Mouse (Mus musculus): ENCODE results near the gene Rsf1. TPM values are rescaled to one million over a fixed set of nuclear protein-coding genes. Genes with fewer than 3 reads are reported as not detected.

Rsf1 gene
- polyA plus RNA-seq, 1 experiment from 2014 or later = 19.4 TPM

DNA sequence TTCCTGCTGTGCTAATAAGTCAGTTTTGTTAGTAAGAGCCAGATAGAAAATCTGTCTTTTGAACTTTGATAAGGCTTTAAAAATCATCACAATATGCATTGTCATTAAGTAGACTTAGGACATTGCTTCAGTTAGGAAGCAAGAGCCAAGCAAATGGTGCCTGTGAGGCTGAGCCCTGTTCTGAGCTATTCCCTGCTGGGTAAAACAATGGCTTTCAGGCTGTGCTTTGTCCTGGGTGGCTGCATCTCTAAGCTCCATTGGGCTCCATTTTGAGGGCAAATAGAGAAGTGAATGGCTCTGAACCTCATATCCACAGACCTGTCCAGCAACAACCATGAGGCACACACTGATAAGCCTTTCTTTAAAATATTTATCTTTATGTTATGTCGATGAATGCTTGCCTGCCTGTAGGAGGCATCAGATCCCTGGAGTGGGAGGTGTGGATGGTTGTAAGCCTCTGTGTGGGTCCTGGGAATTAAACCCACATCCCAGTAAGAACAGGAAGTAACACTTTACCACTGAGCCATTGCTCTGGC is 162.1 kb downstream of the Rsf1 start:
- Histone ChIP-seq H3K9me3 (ENCODE audit: low read depth, low read length) (no peaks in the 10 kb centered on the region), H3K27ac (ENCODE audit: low read depth) (no peak overlapping the region), H3K36me3 (ENCODE audit: insufficient read depth) (no peaks in the 10 kb centered on the region), H3K27me3 (ENCODE audit: insufficient read depth, low read length) (peaks cover 8% of the 10 kb centered on the region; the same call in 1 of the 2 replicates), H3K4me1 (ENCODE audit: insufficient read depth) (no peaks in the 10 kb centered on the region), H3K4me3 (ENCODE audit: low read depth, low read length) (no peak overlapping the region), H3K9ac (no peak overlapping the region), H3K4me2 (no peak overlapping the region)
- 18% methylated on average over 1 of the region's 1 CpGs for WGBS
- TF ChIP-seq CTCF (IDR thresholded peaks at IDR 0.05; ENCODE audit: low read depth) = no peak
- DNase-seq (no peak), ATAC-seq (ENCODE audit: insufficient read depth) (no peak)

Other genes with a start within 250 kb of the Rsf1 start
- 2.1 TPM in 2 replicates for gene Usp35, start 247.9 kb upstream of the Rsf1 start, polyA plus RNA-seq (2014; fragmentation: Nextera tagmentation; extraction: Ambion mirVana)
- 4.7 and 5.7 TPM in 2 replicates for gene Kctd21, start 247.6 kb upstream of the Rsf1 start, polyA plus RNA-seq (2014; fragmentation: Nextera tagmentation; extraction: Ambion mirVana)
- gene Alg8, start 208.3 kb upstream of the Rsf1 start, polyA plus RNA-seq (2014; fragmentation: Nextera tagmentation; extraction: Ambion mirVana) = 42.4 and 45.1 TPM in 2 replicates
- 345 and 369 TPM in 2 replicates for gene Ndufc2, start 179.9 kb upstream of the Rsf1 start, polyA plus RNA-seq (2014; fragmentation: Nextera tagmentation; extraction: Ambion mirVana)
- 0.58 and 0.61 TPM in 2 replicates for gene Thrsp, start 162.2 kb upstream of the Rsf1 start, polyA plus RNA-seq (2014; fragmentation: Nextera tagmentation; extraction: Ambion mirVana)
- 3.1 and 4.2 TPM in 2 replicates for gene Kctd14, start 128.6 kb upstream of the Rsf1 start, polyA plus RNA-seq (2014; fragmentation: Nextera tagmentation; extraction: Ambion mirVana)
- gene Ints4, start 98.9 kb upstream of the Rsf1 start, polyA plus RNA-seq (2014; fragmentation: Nextera tagmentation; extraction: Ambion mirVana) = 53.1 and 62.0 TPM in 2 replicates
- 47.2 and 47.9 TPM in 2 replicates for gene Aamdc, start 392 bp upstream of the Rsf1 start, polyA plus RNA-seq (2014; fragmentation: Nextera tagmentation; extraction: Ambion mirVana)
- 213 and 214 TPM in 2 replicates for gene Clns1a, start 116.7 kb downstream of the Rsf1 start, polyA plus RNA-seq (2014; fragmentation: Nextera tagmentation; extraction: Ambion mirVana)
- gene Aqp11, start 158.4 kb downstream of the Rsf1 start, polyA plus RNA-seq (2014; fragmentation: Nextera tagmentation; extraction: Ambion mirVana) = 3.2 and 3.9 TPM in 2 replicates
- 19.2 and 20.4 TPM in 2 replicates for gene Pak1, start 208.7 kb downstream of the Rsf1 start, polyA plus RNA-seq (2014; fragmentation: Nextera tagmentation; extraction: Ambion mirVana)